ENCODE assay signal across 17 mouse cellular contexts in genomic region chr13:114878667-114879066, GRCm38 (mm10).
"Had no signal": no experiment of that assay in that cellular context is flagged by ENCODE, and none has a peak within 500 bp of the region (broad histone marks: within the 10 kb centered on the region; RNA-seq: fewer than 3 reads in every experiment).

No protein-coding gene starts in this region.

- H3K4me1 ChIP-seq: liver, embryonic 13.5 days; midbrain, embryonic 10.5 days; midbrain, embryonic 13.5 days; neural tube, embryonic 13.5 days had no signal

- H3K4me3 ChIP-seq: left cerebral cortex, adult 2 months; liver, embryonic 13.5 days; midbrain, embryonic 10.5 days; midbrain, embryonic 13.5 days; myocyte; neural tube, embryonic 13.5 days had no signal

- H3K27ac ChIP-seq: kidney, postnatal 0 days; left cerebral cortex, adult 2 months; liver, embryonic 13.5 days; macrophage; midbrain, embryonic 10.5 days; midbrain, embryonic 13.5 days; neural tube, embryonic 13.5 days had no signal

- DNase-seq: kidney, postnatal 25 days; layer of hippocampus, postnatal 36 days; liver, embryonic 13.5 days; lung, adult 2 months; retina, postnatal 1 day; right cerebral cortex, postnatal 25 days; spleen, adult 18-20 months; thymus, adult 18-20 months; thymus, postnatal 36 days had no signal

- H3K36me3 ChIP-seq: liver, embryonic 13.5 days; midbrain, embryonic 10.5 days; midbrain, embryonic 13.5 days; neural tube, embryonic 13.5 days had no signal

- ATAC-seq: midbrain, embryonic 13.5 days; midbrain, embryonic 16.5 days had no signal

- H3K27me3 ChIP-seq: liver, embryonic 13.5 days; midbrain, embryonic 13.5 days; neural tube, embryonic 13.5 days had no signal
